Mouse (Mus musculus): Measurements from ENCODE around the gene Hand1.

Hand1 gene

DNA sequence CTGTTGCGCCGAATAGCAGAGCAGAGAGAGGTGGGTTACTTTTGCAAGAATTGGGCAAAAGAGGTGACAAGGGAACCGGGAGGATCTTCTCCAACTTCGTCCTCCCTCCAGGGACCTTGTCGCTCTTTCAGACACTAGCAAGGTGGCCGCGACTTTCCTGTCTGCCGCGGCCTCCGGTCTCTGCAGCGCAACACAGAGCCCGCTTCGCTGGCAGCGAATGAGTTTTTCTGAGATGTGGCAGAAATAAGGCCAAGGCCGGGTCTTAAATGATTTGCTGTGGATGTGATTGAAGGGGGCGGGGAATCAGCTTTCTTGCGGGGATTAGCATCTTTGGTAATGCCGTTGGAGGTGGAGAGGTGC lies 30.1 kb downstream of the Hand1 start:
- no peak for DNase-seq (ENCODE audit: low read depth in 1 of 2, low spot score in 2 of 2)

DNA sequence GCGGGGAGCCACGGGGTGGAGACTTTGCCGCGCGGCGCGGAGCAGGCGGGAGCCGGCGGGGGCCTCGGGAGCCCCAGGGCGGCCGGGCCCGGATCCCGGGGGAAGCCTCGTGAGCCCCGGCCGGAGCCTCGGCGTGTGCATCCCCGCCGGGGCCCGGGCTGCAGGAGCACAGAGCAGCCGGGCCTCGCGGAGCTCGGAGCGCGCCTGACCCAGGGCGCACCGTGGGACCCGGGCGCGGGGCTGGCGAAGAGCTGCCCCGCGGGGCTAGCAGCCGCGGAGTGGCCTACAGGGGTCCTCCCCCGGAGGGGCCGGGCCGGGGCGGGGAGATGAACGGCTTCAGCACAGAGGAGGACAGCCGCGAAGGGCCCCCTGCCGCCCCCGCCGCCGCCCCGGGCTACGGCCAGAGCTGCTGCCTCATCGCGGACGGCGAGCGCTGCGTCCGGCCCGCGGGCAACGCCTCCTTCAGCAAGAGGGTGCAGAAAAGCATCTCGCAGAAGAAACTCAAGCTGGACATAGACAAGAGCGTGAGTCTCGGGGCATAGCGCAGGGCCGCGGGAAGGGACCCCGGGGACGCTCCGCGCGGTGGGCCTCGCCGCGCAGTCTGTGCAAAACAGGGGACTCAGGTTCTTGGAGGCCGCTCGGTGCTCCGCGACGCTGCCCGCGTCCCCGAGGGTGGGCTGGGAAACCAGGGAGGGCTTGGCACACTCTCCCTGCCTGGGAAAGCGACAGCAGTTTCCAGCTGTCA lies 30.7 kb downstream of the Hand1 start:
- DNase-seq (ENCODE audit: low read depth in 1 of 2, low spot score in 2 of 2): peak in 1 of 2 experiments; percentile 6

DNA sequence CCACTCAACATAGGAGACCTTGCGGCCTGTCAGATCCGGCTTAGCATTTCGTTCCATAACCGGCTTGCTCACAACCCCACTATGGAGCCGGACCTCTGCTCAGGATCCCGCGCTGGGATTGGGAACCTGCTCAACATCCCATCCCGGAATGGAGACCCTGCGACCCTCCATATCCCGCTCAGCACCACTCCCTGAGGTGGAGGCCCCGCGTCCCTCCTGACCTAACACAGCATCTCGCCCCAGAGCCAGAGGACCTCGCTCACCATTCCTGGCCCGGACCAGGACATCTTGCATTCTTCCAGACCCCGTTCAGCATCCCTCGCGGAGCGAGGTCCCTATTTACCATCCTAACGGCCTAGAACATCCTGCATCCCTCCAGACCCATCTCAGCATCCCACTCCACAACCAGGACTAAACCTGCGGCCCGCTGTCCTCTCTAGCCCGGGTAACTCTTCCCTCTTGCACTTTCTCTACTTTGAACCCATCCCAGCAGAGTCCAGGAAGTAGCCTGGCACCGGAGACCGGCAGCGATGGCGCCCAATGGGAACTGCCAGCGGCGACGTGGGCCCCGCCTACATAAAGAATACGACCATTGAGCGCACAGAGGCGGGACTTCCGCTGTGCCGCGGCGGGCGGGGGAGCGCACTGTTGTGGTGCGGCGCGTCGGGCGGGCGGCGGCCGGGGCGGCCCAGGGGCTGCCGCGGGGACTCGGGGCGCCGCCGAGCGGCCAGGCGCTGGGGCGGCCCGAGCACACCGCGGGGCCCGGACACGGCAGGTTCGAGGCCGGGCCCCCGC lies 31.4 kb downstream of the Hand1 start, which contains the start of gene Sap30l:
Gene Sap30l, plus strand, starts transcription at position 667 of the 795 bp plus-strand sequence.
- DNase-seq (ENCODE audit: low read depth in 1 of 2, low spot score in 2 of 2): peak; percentile 89 to 91

DNA sequence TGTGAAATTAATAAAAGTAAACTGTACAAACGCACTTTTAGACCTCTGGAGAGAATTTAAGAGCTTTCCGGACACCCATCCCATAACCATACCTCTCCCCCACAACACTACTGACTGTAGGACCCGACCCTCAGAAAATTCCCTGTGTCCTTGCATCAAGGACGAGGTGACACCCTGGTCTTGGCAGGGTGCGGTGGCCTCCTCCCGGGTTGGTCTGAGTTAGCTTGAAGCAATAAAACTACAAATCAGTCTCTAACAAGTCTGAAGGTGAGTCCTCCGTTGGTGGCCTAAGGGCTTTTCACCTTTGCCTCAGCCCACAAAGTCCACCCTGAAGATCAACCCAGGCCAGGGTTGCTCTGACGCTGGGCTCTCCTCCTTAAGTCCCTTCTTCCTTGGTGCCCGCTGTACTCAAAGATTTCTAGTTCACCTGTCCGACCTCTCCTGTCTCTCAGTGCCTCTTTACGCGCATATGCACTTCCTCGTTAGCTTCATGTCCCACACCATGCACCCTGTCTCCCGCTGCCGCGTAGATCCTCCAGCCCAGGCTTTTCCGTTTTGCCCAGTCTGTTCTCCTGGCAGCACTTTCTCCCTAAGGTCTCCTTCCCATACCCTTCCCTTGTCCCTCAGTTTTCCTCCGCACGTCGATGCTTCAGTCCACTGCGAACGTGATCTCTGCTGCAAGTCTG lies 32.2 kb downstream of the Hand1 start:
- DNase-seq (ENCODE audit: low read depth in 1 of 2, low spot score in 2 of 2): no peak

DNA sequence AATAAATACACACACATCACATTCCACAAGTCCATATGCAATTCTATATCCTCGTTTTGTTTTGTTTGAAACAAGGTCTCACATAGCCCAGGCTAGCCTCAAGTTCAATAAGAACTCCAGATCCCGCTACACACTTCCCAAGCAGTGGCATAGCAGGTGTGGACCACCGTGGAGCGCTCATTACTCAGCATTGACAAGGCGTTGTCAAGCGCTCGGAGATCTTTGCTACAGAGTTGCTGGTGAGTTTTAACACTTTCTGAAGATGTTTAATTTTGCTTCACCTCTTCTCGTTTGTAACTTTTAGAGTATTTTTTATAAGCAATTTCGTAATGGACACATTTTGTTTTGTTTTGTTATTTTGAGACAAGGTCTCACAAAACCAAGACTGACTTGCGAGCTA lies 33.2 kb downstream of the Hand1 start:
- DNase-seq (ENCODE audit: low read depth in 1 of 2, low spot score in 2 of 2): no peak

DNA sequence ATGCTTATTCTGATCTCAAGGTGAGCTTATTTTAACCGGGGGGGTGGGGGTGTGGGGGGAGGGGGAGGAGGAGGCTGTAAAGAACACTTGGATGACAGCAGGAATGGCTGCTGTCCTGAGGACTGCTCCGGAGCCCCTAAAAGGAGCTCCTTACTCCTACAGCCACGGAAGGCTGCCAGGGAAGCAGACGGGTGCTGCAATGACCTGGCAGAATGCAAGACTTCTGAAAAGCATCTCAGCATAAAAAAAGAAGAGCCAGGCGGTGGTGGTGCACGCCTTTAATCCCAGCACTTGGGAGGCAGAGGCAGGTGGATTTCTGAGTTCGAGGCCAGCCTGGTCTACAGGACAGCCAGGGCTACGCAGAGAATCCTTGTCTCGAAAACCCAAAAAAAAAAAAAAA lies 34.8 kb downstream of the Hand1 start:
- no peak for DNase-seq (ENCODE audit: low read depth in 1 of 2, low spot score in 2 of 2)

DNA sequence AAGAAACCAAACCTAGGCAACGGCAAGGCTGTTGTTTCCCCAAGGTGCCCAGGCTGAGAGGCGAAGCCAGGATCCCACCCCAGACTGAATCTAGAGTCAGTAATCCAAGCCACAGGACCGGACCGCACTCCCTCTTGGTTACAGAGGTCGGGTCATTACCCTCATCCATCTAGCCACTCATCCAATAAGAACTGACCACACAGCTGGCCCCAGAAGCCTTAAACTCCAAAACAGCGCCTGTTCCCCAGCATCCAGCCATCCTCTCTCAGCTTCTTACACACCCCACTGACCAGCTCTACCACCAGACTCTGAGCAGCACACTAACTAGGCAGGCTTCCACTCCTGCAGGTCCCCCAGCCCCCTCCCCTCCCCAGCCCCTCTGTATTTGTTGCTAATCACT lies 37.5 kb downstream of the Hand1 start:
- no peak for DNase-seq (ENCODE audit: low read depth in 1 of 2, low spot score in 2 of 2)

DNA sequence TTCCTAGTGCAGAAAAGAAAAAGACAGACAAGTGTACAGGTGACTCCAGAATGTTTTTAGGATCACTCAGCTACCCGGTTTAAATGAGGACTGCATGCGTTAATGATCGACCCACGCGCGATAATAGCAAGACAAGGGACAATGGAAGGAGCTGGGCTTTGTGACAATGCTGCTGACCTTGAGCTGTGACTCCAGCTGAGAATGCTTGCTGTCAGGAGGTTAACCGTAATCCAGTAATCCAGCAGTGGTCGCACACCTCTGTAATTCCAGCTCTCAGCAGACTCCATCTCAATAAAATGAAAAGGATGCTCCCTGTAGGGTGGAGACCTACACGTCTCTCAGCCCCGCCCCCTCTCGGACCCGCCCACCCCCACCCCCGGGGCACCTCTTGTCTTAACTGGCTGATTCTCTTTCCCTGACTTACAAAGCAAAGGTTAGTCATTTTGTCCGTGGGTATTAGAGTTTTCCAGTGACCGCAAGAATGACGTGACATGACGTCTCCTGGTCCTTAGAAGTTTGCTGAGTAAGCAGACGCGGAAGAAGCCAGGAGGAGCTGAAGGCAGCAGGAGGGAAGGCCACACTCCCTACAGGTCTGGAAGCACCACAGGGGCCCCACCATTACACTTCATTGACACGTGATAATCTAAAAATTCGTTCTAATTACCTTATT lies 41.6 kb downstream of the Hand1 start:
- DNase-seq (ENCODE audit: low read depth in 1 of 2, low spot score in 2 of 2): no peak

DNA sequence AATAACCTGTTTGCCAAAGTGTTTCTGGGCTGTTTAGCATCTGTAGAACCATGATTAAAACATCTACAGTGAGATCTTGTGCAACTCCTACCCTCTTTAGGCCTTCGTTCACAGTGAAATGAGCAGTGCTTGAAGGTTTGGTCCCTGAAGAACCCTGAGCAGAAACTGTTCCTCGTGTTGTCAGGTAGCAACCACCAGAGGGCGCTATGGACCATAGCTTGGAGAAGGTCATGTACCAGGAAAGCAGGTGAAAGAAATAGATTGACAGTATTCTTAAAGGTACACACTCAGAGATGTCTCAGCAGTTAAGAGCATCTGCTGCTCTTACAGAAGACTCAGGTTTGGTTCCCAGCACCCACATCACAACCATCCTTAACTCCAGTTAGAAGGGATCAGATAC lies 44.7 kb downstream of the Hand1 start:
- peak in 1 of 2 experiments; percentile 26 for DNase-seq (ENCODE audit: low read depth in 1 of 2, low spot score in 2 of 2)

DNA sequence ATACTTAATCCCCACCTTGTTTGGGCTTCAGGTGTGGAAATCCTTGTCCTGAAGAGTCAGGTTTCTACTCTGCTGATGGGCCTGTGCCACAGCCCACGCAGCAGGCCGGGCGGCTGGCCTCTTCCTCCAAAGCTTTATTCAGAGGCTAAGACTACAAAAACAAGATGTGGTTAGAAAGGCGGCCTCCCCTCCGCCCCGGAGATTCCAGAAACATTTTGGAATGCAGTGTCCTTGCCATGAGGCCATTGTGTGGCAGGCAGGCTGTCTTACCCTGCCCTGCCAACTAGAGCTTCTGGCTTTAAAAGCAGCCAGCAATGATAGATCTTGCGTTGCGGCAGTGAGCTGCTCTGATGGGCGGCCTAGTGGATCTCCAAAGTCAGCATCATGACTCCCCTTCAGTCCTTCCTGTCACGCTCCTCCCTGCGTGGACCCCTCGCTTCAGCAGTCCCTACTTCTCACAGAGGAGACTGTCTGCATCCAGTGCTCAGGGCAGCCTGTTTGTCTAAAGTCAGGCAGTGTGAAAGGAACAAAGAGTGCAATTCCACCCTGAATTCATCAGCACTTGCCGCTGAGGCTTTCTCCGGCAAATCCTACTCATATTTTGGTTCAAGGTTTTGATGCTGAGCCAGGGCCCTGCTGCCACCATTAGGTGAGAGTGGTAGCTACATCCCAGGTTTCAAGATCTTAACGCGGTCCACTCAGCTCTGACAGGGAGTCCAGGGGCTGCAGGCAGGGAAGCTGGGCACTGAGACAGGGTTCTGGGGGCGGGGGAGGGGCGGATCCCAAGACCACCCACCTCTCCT lies 45.8 kb downstream of the Hand1 start:
- DNase-seq (ENCODE audit: low read depth in 1 of 2, low spot score in 2 of 2): no peak

DNA sequence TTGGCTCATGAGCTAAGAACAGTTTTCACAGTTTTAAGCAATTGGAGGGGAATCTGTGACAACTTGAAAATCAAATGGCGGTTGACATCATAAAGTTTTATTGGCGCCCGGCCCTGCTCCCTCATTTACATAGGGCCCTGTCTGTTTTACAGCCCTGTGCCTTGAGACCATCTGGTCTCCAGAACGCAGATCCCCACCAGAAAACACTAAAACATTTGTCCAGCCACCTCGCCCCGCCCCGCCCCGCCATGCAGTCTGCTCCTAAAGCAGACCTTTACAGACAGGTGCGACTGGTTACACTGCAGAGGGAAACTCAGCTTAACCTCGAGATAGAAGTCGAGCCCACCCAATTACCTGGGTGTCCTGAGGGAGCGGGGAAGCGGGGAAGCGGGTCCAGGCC lies 52.8 kb downstream of the Hand1 start:
- no peak for DNase-seq (ENCODE audit: low read depth in 1 of 2, low spot score in 2 of 2)
